Mouse (Mus musculus): ENCODE results near the gene Irf6. TPM values are rescaled to one million over a fixed set of nuclear protein-coding genes. Genes with fewer than 3 reads are reported as not detected.

Irf6 gene
- total and polyA plus RNA-seq, 3 experiments, result 0.04 to 0.38 (median 0.23) TPM

DNA sequence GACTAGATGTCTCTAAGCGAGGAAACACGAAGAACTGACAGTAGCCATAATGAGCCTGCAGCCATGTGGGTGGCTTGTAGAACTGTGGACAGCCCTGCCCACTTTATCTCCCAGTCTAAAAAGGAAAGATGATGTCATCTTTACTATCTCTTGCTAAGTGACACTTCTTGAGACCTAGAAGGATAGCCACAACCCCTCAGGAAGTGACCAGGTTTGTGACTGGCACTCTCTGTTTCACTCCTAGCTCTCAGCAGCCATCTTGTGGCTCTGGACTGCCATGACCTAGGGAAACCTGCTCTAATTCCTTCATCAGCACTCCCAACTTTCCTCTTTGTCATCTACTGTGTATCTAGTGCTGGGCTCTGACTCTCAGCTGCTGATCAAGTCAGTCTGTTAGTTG, 45.4 kb downstream of the Irf6 start:
- 0 out of 2 replicates have a peak, but pooled peaks cover 2% of the 10 kb centered on the region for H3K27me3 ChIP-seq (ENCODE audit: insufficient read depth, low read length)
- no peak for TF ChIP-seq POLR2AphosphoS5 (IDR thresholded peaks at IDR 0.05; ENCODE audit: insufficient replicate concordance, low read depth, low read length)
- TF ChIP-seq GATA2 (IDR thresholded peaks at IDR 0.05; ENCODE audit: borderline replicate concordance, low read depth, low read length), result no peak
- no peak for TF ChIP-seq TAL1 (conservative IDR thresholded peaks at IDR 0.05; ENCODE audit: low read depth, low read length)
- TF ChIP-seq CTCF (IDR thresholded peaks at IDR 0.05; ENCODE audit: low read depth, low read length), result no peak
- TF ChIP-seq GATA1 (IDR thresholded peaks at IDR 0.05; ENCODE audit: borderline replicate concordance, low read length), result no peak
- no peaks in the 10 kb centered on the region for H3K9me3 ChIP-seq (replicated peaks)
- DNase-seq (ENCODE audit: low spot score) (no peak), ATAC-seq (ENCODE audit: extremely low read depth, insufficient number of reproducible peaks, low FRiP score, poor library complexity, severe bottlenecking) (no peak)
- no peak overlapping the region for H3K4me3 ChIP-seq (ENCODE audit: low read depth, low read length)
- no peaks in the 10 kb centered on the region for H3K36me3 ChIP-seq (replicated peaks)
- H3K4me1 ChIP-seq (ENCODE audit: insufficient read depth, low read depth, low read length), result 0 out of 2 replicates have a peak, but pooled peaks cover 2% of the 10 kb centered on the region

DNA sequence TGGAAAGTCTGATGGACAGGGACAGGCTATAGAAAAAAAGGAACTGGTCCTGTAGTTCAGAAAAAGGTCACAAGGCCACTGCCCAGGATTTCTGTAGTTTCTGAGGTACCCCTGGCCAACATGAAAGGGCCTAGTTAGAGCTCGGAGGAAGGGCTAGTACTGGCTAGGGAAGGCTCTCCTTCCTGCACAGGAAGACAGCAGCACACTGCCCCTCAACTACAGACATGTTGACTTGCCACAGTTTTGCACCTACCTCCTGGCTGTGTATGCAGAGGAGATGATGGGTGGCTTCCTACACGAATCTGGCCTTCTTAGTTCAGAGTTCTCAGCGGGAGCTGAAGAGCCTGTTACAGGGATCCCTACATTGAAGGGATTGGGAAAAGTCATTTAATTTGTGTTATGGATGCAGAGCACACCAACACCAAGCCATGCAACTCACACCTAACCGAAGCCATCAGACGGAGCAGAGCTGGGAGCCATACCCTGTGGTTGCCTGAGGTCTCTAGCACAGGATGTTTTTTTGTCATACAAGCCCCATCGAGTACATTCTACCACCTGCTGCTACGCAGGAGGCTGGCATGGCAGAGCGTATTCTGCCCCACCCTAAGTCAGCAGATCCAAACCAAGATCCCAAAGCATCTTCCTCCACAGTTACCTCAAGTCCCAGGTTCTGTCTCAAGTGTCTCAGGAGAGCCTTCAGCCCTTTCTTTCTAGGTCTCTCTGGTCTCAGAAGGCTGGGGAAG, 47.9 kb downstream of the Irf6 start:
- no peaks in the 10 kb centered on the region for H3K27me3 ChIP-seq (ENCODE audit: insufficient read depth, low read length)
- H3K4me1 ChIP-seq (ENCODE audit: insufficient read depth, low read depth, low read length), result 0 out of 2 replicates have a peak, but pooled peaks cover 2% of the 10 kb centered on the region
- peak overlapping the region; percentile 36 for H3K4me3 ChIP-seq (ENCODE audit: low read depth, low read length)
- DNase-seq (ENCODE audit: low spot score) (no peak), ATAC-seq (ENCODE audit: extremely low read depth, insufficient number of reproducible peaks, low FRiP score, poor library complexity, severe bottlenecking) (no peak)
- TF ChIP-seq TAL1 (conservative IDR thresholded peaks at IDR 0.05; ENCODE audit: low read depth, low read length) (no peak), POLR2AphosphoS5 (IDR thresholded peaks at IDR 0.05; ENCODE audit: insufficient replicate concordance, low read depth, low read length) (no peak), CTCF (IDR thresholded peaks at IDR 0.05; ENCODE audit: low read depth, low read length) (no peak), GATA2 (IDR thresholded peaks at IDR 0.05; ENCODE audit: borderline replicate concordance, low read depth, low read length) (no peak), GATA1 (IDR thresholded peaks at IDR 0.05; ENCODE audit: borderline replicate concordance, low read length) (no peak)
- H3K9me3 ChIP-seq (replicated peaks), result no peaks in the 10 kb centered on the region
- H3K36me3 ChIP-seq (replicated peaks), result no peaks in the 10 kb centered on the region

DNA sequence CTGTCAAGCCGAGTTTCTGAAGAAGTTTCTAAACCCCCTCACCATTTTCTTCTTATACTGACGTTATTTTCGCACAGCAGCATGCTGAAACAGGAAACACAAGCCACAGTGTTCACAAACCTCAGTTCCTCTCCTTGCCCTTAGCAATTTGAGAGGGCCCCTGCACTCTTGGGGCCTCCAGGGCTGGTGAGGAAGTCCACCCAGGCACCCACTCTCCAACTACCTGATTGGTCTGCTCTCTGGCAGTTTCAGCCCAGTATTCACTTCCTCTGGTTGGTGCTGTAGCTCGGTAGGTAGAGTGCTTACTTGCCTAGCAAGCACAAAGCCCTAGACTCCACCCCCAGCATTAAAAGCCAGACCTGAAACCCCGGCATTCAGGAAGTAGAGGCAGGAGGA, 48.5 kb downstream of the Irf6 start, which contains the start of gene Traf3ip3:
Traf3ip3 (minus strand) TSS at position 321 of the 396 bp plus-strand sequence.
- no peaks in the 10 kb centered on the region for H3K36me3 ChIP-seq (replicated peaks)
- H3K9me3 ChIP-seq (replicated peaks), result no peaks in the 10 kb centered on the region
- H3K4me1 ChIP-seq (ENCODE audit: insufficient read depth, low read depth, low read length), result 0 out of 2 replicates have a peak, but pooled peaks cover 2% of the 10 kb centered on the region
- H3K4me3 ChIP-seq (ENCODE audit: low read depth, low read length), result peak within 1 kb of the TSS; percentile 36
- TF ChIP-seq TAL1 (conservative IDR thresholded peaks at IDR 0.05; ENCODE audit: low read depth, low read length) (no peak), CTCF (IDR thresholded peaks at IDR 0.05; ENCODE audit: low read depth, low read length) (no peak), POLR2AphosphoS5 (IDR thresholded peaks at IDR 0.05; ENCODE audit: insufficient replicate concordance, low read depth, low read length) (no peak)
- peak; percentile 95 for ATAC-seq (ENCODE audit: extremely low read depth, insufficient number of reproducible peaks, low FRiP score, poor library complexity, severe bottlenecking)
- DNase-seq (ENCODE audit: low spot score), result peak; percentile 14
- H3K27me3 ChIP-seq (ENCODE audit: insufficient read depth, low read length), result no peaks in the 10 kb centered on the region

DNA sequence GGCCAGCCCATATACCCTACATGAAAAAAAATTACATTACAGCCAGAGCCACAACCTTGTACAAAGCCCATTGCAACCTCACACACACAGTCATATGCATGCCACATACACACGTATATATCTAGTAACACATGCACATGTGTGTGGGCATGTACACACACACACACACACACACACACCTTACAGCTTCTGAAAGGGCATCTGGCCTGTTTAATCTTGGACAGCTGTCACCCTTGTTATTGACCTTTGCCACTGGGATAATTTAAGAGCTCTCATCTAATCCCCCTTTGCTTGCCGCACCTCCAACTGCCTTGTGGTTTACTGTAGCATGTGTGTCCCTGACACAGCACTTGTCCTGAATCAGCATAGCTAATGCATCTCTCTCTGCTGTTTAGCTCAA, 50.9 kb downstream of the Irf6 start:
- no peaks in the 10 kb centered on the region for H3K4me1 ChIP-seq (ENCODE audit: insufficient read depth, low read depth, low read length)
- ATAC-seq (ENCODE audit: extremely low read depth, insufficient number of reproducible peaks, low FRiP score, poor library complexity, severe bottlenecking) (no peak), DNase-seq (ENCODE audit: low spot score) (no peak)
- H3K9me3 ChIP-seq (replicated peaks), result no peaks in the 10 kb centered on the region
- H3K27me3 ChIP-seq (ENCODE audit: insufficient read depth, low read length), result no peaks in the 10 kb centered on the region
- H3K4me3 ChIP-seq (ENCODE audit: low read depth, low read length), result no peak overlapping the region
- no peak for TF ChIP-seq CTCF (IDR thresholded peaks at IDR 0.05; ENCODE audit: low read depth, low read length)
- no peak for TF ChIP-seq GATA2 (IDR thresholded peaks at IDR 0.05; ENCODE audit: borderline replicate concordance, low read depth, low read length)
- no peak for TF ChIP-seq TAL1 (conservative IDR thresholded peaks at IDR 0.05; ENCODE audit: low read depth, low read length)
- no peak for TF ChIP-seq GATA1 (IDR thresholded peaks at IDR 0.05; ENCODE audit: borderline replicate concordance, low read length)
- TF ChIP-seq POLR2AphosphoS5 (IDR thresholded peaks at IDR 0.05; ENCODE audit: insufficient replicate concordance, low read depth, low read length), result no peak
- no peaks in the 10 kb centered on the region for H3K36me3 ChIP-seq (replicated peaks)

DNA sequence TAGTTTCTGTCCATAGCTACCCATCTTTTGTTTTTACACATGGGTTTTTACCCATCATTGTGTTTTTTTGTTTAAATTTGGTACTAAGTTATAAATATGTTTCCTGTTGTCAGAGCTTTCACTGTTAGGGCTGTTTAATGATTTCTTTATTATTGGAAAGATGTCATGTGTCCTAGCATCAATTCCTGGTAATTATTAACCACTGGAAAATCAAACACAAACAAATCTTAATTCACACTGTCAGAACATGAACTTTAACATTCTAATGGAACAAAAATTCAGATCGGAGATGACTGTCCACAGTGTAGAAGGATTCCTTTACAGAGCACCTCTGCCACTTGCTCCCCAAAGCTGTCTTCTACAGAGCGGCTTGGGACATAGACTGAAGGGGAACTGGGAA, 52.5 kb downstream of the Irf6 start:
- Histone ChIP-seq H3K27me3 (ENCODE audit: insufficient read depth, low read length) (no peaks in the 10 kb centered on the region), H3K4me3 (ENCODE audit: low read depth, low read length) (no peak overlapping the region), H3K4me1 (ENCODE audit: insufficient read depth, low read depth, low read length) (no peaks in the 10 kb centered on the region), H3K36me3 (replicated peaks) (no peaks in the 10 kb centered on the region), H3K9me3 (replicated peaks) (no peaks in the 10 kb centered on the region)
- DNase-seq (ENCODE audit: low spot score), result no peak
- no peak for ATAC-seq (ENCODE audit: extremely low read depth, insufficient number of reproducible peaks, low FRiP score, poor library complexity, severe bottlenecking)
- TF ChIP-seq TAL1 (conservative IDR thresholded peaks at IDR 0.05; ENCODE audit: low read depth, low read length) (no peak), POLR2AphosphoS5 (IDR thresholded peaks at IDR 0.05; ENCODE audit: insufficient replicate concordance, low read depth, low read length) (no peak), GATA1 (IDR thresholded peaks at IDR 0.05; ENCODE audit: borderline replicate concordance, low read length) (no peak), CTCF (IDR thresholded peaks at IDR 0.05; ENCODE audit: low read depth, low read length) (no peak), GATA2 (IDR thresholded peaks at IDR 0.05; ENCODE audit: borderline replicate concordance, low read depth, low read length) (no peak)

DNA sequence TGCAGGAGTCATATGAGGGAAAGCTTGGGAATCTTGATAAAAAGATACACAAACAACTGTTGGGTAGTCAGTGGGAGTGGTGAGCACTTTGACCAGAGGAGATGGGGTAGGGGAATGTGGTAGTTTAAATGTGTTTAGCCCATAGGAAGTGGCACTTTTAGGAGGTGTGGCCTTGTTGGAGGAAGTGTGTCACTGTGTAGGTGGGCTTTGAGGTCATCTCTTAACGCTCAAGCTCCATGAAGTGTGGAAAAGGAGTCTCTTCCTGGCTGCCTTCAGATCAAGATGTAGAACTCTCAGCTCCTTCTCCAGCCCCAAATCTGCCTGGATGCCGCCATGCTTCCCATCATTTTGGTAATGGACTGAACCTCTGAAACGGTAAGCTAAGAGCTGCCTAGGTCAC, 54.6 kb downstream of the Irf6 start, which contains the start of gene Lamb3:
Lamb3 (plus strand) TSS at position 197 of the 400 bp plus-strand sequence.
- H3K36me3 ChIP-seq (replicated peaks), result no peaks in the 10 kb centered on the region
- no peaks in the 10 kb centered on the region for H3K4me1 ChIP-seq (ENCODE audit: insufficient read depth, low read depth, low read length)
- H3K27me3 ChIP-seq (ENCODE audit: insufficient read depth, low read length), result no peaks in the 10 kb centered on the region
- H3K9me3 ChIP-seq (replicated peaks), result no peaks in the 10 kb centered on the region
- TF ChIP-seq TAL1 (conservative IDR thresholded peaks at IDR 0.05; ENCODE audit: low read depth, low read length), result no peak
- TF ChIP-seq POLR2AphosphoS5 (IDR thresholded peaks at IDR 0.05; ENCODE audit: insufficient replicate concordance, low read depth, low read length), result no peak
- TF ChIP-seq CTCF (IDR thresholded peaks at IDR 0.05; ENCODE audit: low read depth, low read length), result no peak
- TF ChIP-seq GATA2 (IDR thresholded peaks at IDR 0.05; ENCODE audit: borderline replicate concordance, low read depth, low read length), result no peak
- no peak for TF ChIP-seq GATA1 (IDR thresholded peaks at IDR 0.05; ENCODE audit: borderline replicate concordance, low read length)
- no peak for DNase-seq (ENCODE audit: low spot score)
- no peak for ATAC-seq (ENCODE audit: extremely low read depth, insufficient number of reproducible peaks, low FRiP score, poor library complexity, severe bottlenecking)
- no peak within 1 kb of the TSS for H3K4me3 ChIP-seq (ENCODE audit: low read depth, low read length)

Measured in G1E (cell line).